Mouse (Mus musculus): Measurements from ENCODE around the gene Apom. TPM values are rescaled to one million over a fixed set of nuclear protein-coding genes. Genes with fewer than 3 reads are reported as not detected.

Gene Apom
- polyA plus RNA-seq, 1 experiment from 2014 or later = 34.0 TPM

GRCm38 (mm10) chr17:35162121-35162520 is 30.3 kb upstream of the Apom start:
- Histone ChIP-seq H3K4me1 (ENCODE audit: control insufficient read depth, insufficient read depth, low read length) (peaks cover 25% of the 10 kb centered on the region), H3K27me3 (ENCODE audit: control insufficient read depth, insufficient read depth, low read length) (no peaks in the 10 kb centered on the region), H3K4me2 (ENCODE audit: low read depth, low read length) (peak overlapping the region; percentile 95), H3K27ac (ENCODE audit: low read length) (no peak overlapping the region), H3K9me3 (replicated peaks; ENCODE audit: control insufficient read depth, low read length) (no peaks in the 10 kb centered on the region), H3K36me3 (ENCODE audit: control insufficient read depth, insufficient read depth, low read length) (peaks cover 43% of the 10 kb centered on the region), H3K9ac (ENCODE audit: low read length) (peak overlapping the region; percentile 100), H3K4me3 (replicated peaks; ENCODE audit: low read length) (peak overlapping the region; percentile 99)
- WGBS = 66% methylated on average over 14 of the region's 14 CpGs
- ATAC-seq (ENCODE audit: insufficient read depth, low FRiP score) = no peak

DNA sequence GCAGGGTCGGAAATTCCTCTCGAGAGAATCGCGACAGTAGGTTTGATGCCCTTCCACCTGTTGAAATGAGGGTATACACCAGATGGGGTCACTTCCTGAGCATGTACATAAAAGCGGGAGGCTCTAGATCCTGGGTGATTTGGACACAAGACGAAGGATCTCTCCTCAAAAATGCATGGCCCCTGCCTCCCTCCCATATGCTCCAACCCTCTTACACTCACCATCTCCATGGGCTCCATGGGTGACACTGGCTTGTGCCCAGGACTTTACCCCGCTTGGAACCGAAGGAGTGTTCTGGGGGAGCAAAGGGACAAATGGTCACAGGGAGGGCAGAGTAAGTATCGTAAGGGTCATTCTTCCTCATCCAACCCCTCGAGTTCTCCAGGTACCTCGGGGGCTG is 29.6 kb upstream of the Apom start:
- Histone ChIP-seq H3K4me1 (ENCODE audit: control insufficient read depth, insufficient read depth, low read length) (peaks cover 23% of the 10 kb centered on the region), H3K9ac (ENCODE audit: low read length) (no peak overlapping the region), H3K4me3 (replicated peaks; ENCODE audit: low read length) (no peak overlapping the region), H3K4me2 (ENCODE audit: low read depth, low read length) (no peak overlapping the region), H3K27me3 (ENCODE audit: control insufficient read depth, insufficient read depth, low read length) (no peaks in the 10 kb centered on the region), H3K27ac (ENCODE audit: low read length) (no peak overlapping the region), H3K9me3 (replicated peaks; ENCODE audit: control insufficient read depth, low read length) (no peaks in the 10 kb centered on the region), H3K36me3 (ENCODE audit: control insufficient read depth, insufficient read depth, low read length) (peaks cover 47% of the 10 kb centered on the region)
- ATAC-seq (ENCODE audit: insufficient read depth, low FRiP score) = no peak
- 82% methylated on average over 11 of the region's 11 CpGs for WGBS

DNA sequence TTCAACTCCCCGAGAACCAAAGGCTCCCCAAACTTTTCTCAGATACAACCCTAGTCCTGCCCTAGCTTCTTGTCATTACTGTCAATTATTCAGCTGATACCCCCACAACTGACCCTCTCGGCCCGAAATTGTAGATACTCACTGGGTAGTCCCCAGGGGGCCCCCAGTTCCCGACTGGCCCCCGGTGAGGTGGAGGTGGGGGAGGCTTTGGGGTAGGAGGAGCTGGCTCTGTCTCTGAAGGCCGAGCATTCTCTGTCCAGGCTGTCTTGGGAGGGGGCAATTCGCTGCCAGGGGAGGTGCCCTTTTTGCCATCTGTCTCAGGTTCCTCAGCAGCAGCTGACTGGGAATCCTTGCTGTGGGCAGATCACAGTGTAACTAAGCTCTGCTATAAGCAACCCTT is 27.8 kb upstream of the Apom start:
- peaks cover 14% of the 10 kb centered on the region for H3K4me1 ChIP-seq (ENCODE audit: control insufficient read depth, insufficient read depth, low read length)
- 86% methylated on average over 7 of the region's 7 CpGs for WGBS
- no peak overlapping the region for H3K9ac ChIP-seq (ENCODE audit: low read length)

GRCm38 (mm10) chr17:35158850-35159593 is 27.2 kb upstream of the Apom start:
- ATAC-seq (ENCODE audit: insufficient read depth, low FRiP score) = no peak
- no peak overlapping the region for H3K9ac ChIP-seq (ENCODE audit: low read length)
- no peaks in the 10 kb centered on the region for H3K9me3 ChIP-seq (replicated peaks; ENCODE audit: control insufficient read depth, low read length)
- no peak overlapping the region for H3K4me3 ChIP-seq (replicated peaks; ENCODE audit: low read length)
- WGBS = 92% methylated on average over 16 of the region's 16 CpGs
- peaks cover 63% of the 10 kb centered on the region for H3K36me3 ChIP-seq (ENCODE audit: control insufficient read depth, insufficient read depth, low read length)
- H3K27me3 ChIP-seq (ENCODE audit: control insufficient read depth, insufficient read depth, low read length) = no peaks in the 10 kb centered on the region
- peaks cover 14% of the 10 kb centered on the region for H3K4me1 ChIP-seq (ENCODE audit: control insufficient read depth, insufficient read depth, low read length)
- H3K27ac ChIP-seq (ENCODE audit: low read length) = no peak overlapping the region
- no peak overlapping the region for H3K4me2 ChIP-seq (ENCODE audit: low read depth, low read length)

More for the DNA sequence above, 27.8 kb upstream of the Apom start:
- Histone ChIP-seq H3K9me3 (replicated peaks; ENCODE audit: control insufficient read depth, low read length) (no peaks in the 10 kb centered on the region), H3K27ac (ENCODE audit: low read length) (no peak overlapping the region), H3K4me3 (replicated peaks; ENCODE audit: low read length) (no peak overlapping the region), H3K4me2 (ENCODE audit: low read depth, low read length) (no peak overlapping the region), H3K36me3 (ENCODE audit: control insufficient read depth, insufficient read depth, low read length) (peaks cover 56% of the 10 kb centered on the region), H3K27me3 (ENCODE audit: control insufficient read depth, insufficient read depth, low read length) (no peaks in the 10 kb centered on the region)
- no peak for ATAC-seq (ENCODE audit: insufficient read depth, low FRiP score)

- Histone ChIP-seq H3K27me3 (ENCODE audit: control insufficient read depth, insufficient read depth, low read length) (no peaks in the 10 kb centered on the region), H3K9ac (ENCODE audit: low read length) (no peak overlapping the region), H3K9me3 (replicated peaks; ENCODE audit: control insufficient read depth, low read length) (no peaks in the 10 kb centered on the region), H3K4me1 (ENCODE audit: control insufficient read depth, insufficient read depth, low read length) (peaks cover 8% of the 10 kb centered on the region), H3K4me2 (ENCODE audit: low read depth, low read length) (no peak overlapping the region), H3K36me3 (ENCODE audit: control insufficient read depth, insufficient read depth, low read length) (peaks cover 68% of the 10 kb centered on the region), H3K4me3 (replicated peaks; ENCODE audit: low read length) (no peak overlapping the region), H3K27ac (ENCODE audit: low read length) (no peak overlapping the region)
- WGBS = 89% methylated on average over 8 of the region's 8 CpGs
- no peak for ATAC-seq (ENCODE audit: insufficient read depth, low FRiP score)
Observed at GRCm38 (mm10) chr17:35157661-35158175, 25.9 kb upstream of the Apom start.

DNA sequence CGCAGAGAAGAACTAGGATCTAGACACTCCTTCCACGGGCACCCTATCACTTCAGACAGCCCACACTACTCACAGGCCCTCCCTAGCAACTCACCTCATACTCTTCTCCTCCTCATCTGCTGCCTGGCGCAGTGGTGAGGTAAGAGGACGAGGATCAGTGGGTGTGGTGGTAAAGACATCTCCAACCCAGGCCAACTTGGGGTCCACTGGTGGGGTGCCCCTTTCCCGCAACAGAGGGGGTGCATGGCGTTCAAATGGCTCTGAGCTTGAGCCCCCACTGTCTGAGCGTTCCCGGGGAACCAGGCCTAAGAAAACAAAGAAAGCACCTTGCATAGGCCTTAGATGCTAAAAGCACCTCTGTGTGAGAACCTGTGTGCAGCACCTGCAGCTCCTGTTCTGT is 25.4 kb upstream of the Apom start:
- no peak overlapping the region for H3K4me3 ChIP-seq (replicated peaks; ENCODE audit: low read length)
- H3K36me3 ChIP-seq (ENCODE audit: control insufficient read depth, insufficient read depth, low read length) = peaks cover 72% of the 10 kb centered on the region
- ATAC-seq (ENCODE audit: insufficient read depth, low FRiP score) = no peak
- H3K9ac ChIP-seq (ENCODE audit: low read length) = no peak overlapping the region
- no peaks in the 10 kb centered on the region for H3K27me3 ChIP-seq (ENCODE audit: control insufficient read depth, insufficient read depth, low read length)
- WGBS = 87% methylated on average over 8 of the region's 8 CpGs
- no peak overlapping the region for H3K4me2 ChIP-seq (ENCODE audit: low read depth, low read length)
- H3K9me3 ChIP-seq (replicated peaks; ENCODE audit: control insufficient read depth, low read length) = no peaks in the 10 kb centered on the region
- H3K4me1 ChIP-seq (ENCODE audit: control insufficient read depth, insufficient read depth, low read length) = peaks cover 4% of the 10 kb centered on the region
- no peak overlapping the region for H3K27ac ChIP-seq (ENCODE audit: low read length)

DNA sequence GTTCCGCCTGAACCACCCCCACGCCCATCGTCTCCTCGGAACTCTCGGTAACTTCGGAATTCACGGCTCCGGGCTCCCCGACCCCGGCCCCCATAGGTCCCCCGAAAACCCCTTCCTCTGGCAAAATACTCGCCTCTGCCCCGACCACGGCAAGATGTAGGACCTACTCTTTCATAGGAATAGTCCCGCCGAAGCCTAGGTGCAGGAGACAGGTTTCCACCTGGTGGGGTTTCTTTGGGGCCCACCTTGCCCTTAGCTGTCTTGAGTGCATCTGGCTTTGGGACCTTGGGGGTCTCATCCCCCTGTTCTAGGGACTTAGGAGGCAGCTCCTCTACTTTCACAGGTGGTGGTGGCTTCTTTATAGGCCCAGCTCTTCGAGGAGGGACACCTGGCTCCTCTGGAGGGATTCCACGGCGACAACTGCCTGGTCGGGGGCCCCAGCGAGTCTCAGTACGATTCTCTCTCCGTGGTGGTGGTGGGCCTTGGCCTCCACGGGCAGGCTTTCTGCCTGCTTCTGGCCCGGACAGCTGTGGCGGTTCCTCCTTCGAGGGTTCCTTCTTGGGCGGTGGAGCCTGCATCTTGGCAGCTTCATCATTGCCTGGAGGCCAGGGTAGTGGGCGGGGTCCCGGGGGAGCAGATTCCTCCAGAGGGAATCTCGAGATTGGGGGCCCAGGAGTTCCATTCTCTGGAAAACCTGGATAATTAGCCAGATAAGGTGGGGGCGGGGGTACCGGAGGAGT is 24.8 kb upstream of the Apom start:
- H3K27ac ChIP-seq (ENCODE audit: low read length) = no peak overlapping the region
- no peaks in the 10 kb centered on the region for H3K27me3 ChIP-seq (ENCODE audit: control insufficient read depth, insufficient read depth, low read length)
- H3K36me3 ChIP-seq (ENCODE audit: control insufficient read depth, insufficient read depth, low read length) = peaks cover 74% of the 10 kb centered on the region
- no peak overlapping the region for H3K9ac ChIP-seq (ENCODE audit: low read length)
- ATAC-seq (ENCODE audit: insufficient read depth, low FRiP score) = no peak
- H3K9me3 ChIP-seq (replicated peaks; ENCODE audit: control insufficient read depth, low read length) = no peaks in the 10 kb centered on the region
- no peak overlapping the region for H3K4me3 ChIP-seq (replicated peaks; ENCODE audit: low read length)
- WGBS = 85% methylated on average over 33 of the region's 33 CpGs
- no peak overlapping the region for H3K4me2 ChIP-seq (ENCODE audit: low read depth, low read length)
- no peaks in the 10 kb centered on the region for H3K4me1 ChIP-seq (ENCODE audit: control insufficient read depth, insufficient read depth, low read length)

DNA sequence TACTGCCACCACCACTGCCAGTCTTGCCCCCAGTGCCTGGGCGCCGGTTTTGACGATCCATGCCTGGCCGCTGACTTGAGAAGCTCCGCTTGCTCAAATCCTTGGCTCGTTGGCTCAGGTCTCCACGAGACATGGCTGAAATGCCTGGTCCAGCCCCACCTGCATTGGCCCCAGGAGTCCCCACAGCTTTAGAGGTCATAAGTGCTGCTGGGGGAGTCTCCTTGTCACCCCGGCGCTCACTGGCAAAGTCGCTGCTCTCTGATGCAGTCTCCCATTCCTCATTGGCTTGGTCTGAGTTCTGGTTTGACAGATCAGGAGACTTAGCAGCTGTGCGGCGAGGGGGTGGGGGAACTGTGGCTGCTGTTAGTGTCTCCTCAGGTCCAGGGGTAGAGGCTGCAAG is 23.6 kb upstream of the Apom start:
- H3K36me3 ChIP-seq (ENCODE audit: control insufficient read depth, insufficient read depth, low read length) = peaks cover 66% of the 10 kb centered on the region
- H3K4me2 ChIP-seq (ENCODE audit: low read depth, low read length) = no peak overlapping the region
- H3K9me3 ChIP-seq (replicated peaks; ENCODE audit: control insufficient read depth, low read length) = no peaks in the 10 kb centered on the region
- no peak overlapping the region for H3K9ac ChIP-seq (ENCODE audit: low read length)
- WGBS = 88% methylated on average over 12 of the region's 12 CpGs
- no peaks in the 10 kb centered on the region for H3K27me3 ChIP-seq (ENCODE audit: control insufficient read depth, insufficient read depth, low read length)
- ATAC-seq (ENCODE audit: insufficient read depth, low FRiP score) = no peak
- H3K4me1 ChIP-seq (ENCODE audit: control insufficient read depth, insufficient read depth, low read length) = no peaks in the 10 kb centered on the region
- H3K27ac ChIP-seq (ENCODE audit: low read length) = no peak overlapping the region
- no peak overlapping the region for H3K4me3 ChIP-seq (replicated peaks; ENCODE audit: low read length)

DNA sequence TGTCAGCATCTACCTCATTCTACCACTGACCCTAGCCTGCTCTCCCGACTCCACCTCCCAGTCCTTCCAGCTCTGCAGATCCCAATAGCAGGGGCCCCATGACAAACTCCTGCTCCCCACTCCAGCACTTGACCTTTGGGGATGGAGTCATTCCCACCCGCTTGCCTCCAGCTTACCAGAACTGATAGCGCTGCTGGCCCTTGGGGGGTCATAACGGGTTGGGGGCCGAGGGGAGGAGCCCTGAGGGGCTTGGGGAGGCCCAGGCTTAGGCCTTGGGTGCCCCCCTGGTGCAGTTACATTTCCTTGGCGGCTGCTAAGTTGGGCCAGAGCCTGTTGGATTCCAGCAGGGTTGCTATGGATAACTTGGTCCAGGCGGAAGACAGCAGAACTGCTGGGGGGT is 22.8 kb upstream of the Apom start:
- Histone ChIP-seq H3K4me1 (ENCODE audit: control insufficient read depth, insufficient read depth, low read length) (no peaks in the 10 kb centered on the region), H3K36me3 (ENCODE audit: control insufficient read depth, insufficient read depth, low read length) (peaks cover 69% of the 10 kb centered on the region), H3K4me3 (replicated peaks; ENCODE audit: low read length) (no peak overlapping the region), H3K27ac (ENCODE audit: low read length) (no peak overlapping the region), H3K9me3 (replicated peaks; ENCODE audit: control insufficient read depth, low read length) (no peaks in the 10 kb centered on the region), H3K4me2 (ENCODE audit: low read depth, low read length) (no peak overlapping the region), H3K27me3 (ENCODE audit: control insufficient read depth, insufficient read depth, low read length) (no peaks in the 10 kb centered on the region), H3K9ac (ENCODE audit: low read length) (no peak overlapping the region)
- WGBS = 86% methylated on average over 7 of the region's 7 CpGs
- ATAC-seq (ENCODE audit: insufficient read depth, low FRiP score) = no peak
